Mouse (Mus musculus) bone marrow, adult 2 months (tissue): Measurements from ENCODE around the gene Evi5.

ENCODE experiments used
- CTCF ChIP-seq: fragments of 200-500 bp; IDR thresholded peaks from 2 replicates; pipeline ENCODE4 v1.5.1; 2011; ENCODE audit warnings: low read length, control low read depth; ENCODE audit not compliant: control insufficient read depth, insufficient read depth
- POLR2A ChIP-seq: fragments of 200-500 bp; IDR thresholded peaks from 2 replicates; pipeline ENCODE4 v1.6.1; 2011; ENCODE audit warnings: low read depth, mild to moderate bottlenecking, control low read depth, low read length, borderline replicate concordance; ENCODE audit not compliant: control insufficient read depth

DNA sequence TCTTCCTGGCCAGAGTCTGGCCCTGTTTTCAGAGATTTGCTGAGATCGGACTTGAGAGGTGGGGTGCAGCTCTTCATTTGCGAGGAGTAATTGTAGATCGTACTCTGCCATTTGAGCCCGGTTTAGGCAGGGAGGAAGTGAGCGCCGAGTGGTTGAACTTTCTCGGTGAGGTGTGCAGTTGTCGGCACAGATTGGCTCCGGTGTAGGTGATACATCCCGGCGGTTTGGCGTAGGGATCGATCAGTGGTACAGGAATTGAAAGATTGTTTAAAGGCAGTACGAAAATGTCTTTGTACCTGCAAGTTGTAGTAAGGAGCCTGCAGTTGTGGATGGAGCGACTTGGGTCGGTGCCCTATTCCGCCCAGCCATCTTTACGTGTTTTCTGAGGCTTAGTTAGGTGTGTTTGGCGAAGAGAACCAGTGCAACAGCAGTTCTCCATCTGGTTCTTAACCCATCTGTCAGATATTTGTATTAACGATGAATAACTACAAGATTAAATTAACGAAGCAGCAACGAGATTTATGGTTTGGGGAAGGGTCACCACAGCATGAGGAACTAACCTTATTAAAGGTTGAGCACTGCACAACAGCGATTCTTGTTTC lies 26.2 kb upstream of the Evi5 start:
- TF ChIP-seq POLR2A (no peak), CTCF (no peak)
